Mouse (Mus musculus) stomach, embryonic 16.5 days (tissue): ENCODE data around the gene Psmd1. TPM values are rescaled to one million over a fixed set of nuclear protein-coding genes. Genes with fewer than 3 reads are reported as not detected.

Experiments used
- ATAC-seq: fragments of 200-750 bp; cut with Nextera tagmentation; 2 replicates; pipeline ENCODE4 v1.8.0; 2017; ENCODE audit warnings: moderate number of reproducible peaks, moderate TSS enrichment; ENCODE audit not compliant: insufficient read depth, low FRiP score
- H3K27ac ChIP-seq: fragments of 300-500 bp; sonication (generic); 2 replicates; pipeline ENCODE4 v1.5.1; 2014; ENCODE audit warnings: low read length
- H3K27me3 ChIP-seq: fragments of 300-500 bp; sonication (generic); 2 replicates; pipeline ENCODE4 v1.6.1; 2014; ENCODE audit warnings: low read length, control low read depth, mixed read lengths; ENCODE audit not compliant: control insufficient read depth, insufficient read depth
- H3K36me3 ChIP-seq: fragments of 300-500 bp; sonication (generic); 2 replicates; pipeline ENCODE4 v1.6.1; 2014; ENCODE audit warnings: low read length; ENCODE audit not compliant: control insufficient read depth, insufficient read depth
- H3K4me1 ChIP-seq: fragments of 300-500 bp; sonication (generic); 2 replicates; pipeline ENCODE4 v1.6.1; 2014; ENCODE audit warnings: low read length, control low read depth, mixed read lengths; ENCODE audit not compliant: control insufficient read depth, insufficient read depth
- H3K4me2 ChIP-seq: fragments of 300-500 bp; sonication (generic); 2 replicates; pipeline ENCODE4 v1.6.1; 2014; ENCODE audit warnings: low read depth, low read length, mixed read lengths
- H3K4me3 ChIP-seq: fragments of 300-500 bp; sonication (generic); replicated peaks from 2 replicates; pipeline ENCODE4 v1.5.1; 2014; ENCODE audit warnings: mild to moderate bottlenecking, low read length
- H3K9ac ChIP-seq: fragments of 300-500 bp; sonication (generic); 2 replicates; pipeline ENCODE4 v1.6.1; 2014; ENCODE audit warnings: low read length
- H3K9me3 ChIP-seq: fragments of 300-500 bp; sonication (generic); replicated peaks from 2 replicates; pipeline ENCODE4 v1.6.1; 2016; ENCODE audit warnings: low read length, control low read depth; ENCODE audit not compliant: control insufficient read depth
- WGBS: fragments of 180-500 bp; shearing (Covaris S2); extraction: QIAGEN DNeasy Blood & Tissue Kit; methylation state at CpG from one replicate; pipeline ENCODE4 v1.1.7; 2014; 5-methylcytosine and 5-hydroxymethylcytosine counted together
- polyA plus RNA-seq: library from polyadenylated mRNA; unstranded; fragments of >200 nt; fragmentation: Nextera tagmentation; extraction: Ambion mirVana; gene quantifications from 2 replicates; pipeline ENCODE4 v1.2.1, GENCODE M21; 2015

Gene Psmd1
- polyA plus RNA-seq, 1 experiment from 2014 or later: 150 TPM

DNA sequence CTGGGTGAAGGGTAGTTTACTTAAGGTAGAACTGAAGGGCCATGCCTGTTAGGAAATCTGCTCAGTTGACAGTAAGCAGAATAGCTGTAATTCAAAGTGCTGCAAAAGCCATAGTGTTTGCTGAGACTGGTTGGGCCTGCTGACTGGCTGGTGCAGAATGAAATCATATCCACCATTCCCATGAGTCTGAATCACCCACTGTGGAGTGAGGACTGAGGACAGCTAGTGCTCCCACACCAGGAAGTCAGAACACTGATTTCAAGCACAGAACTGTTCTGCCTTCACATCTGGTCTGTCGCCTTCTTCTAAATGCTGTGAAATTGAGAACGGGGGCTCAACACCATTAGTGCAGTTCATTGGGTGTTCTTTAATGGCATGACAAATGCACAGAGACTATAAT lies 61.8 kb downstream of the Psmd1 start:
- ATAC-seq: no peak

DNA sequence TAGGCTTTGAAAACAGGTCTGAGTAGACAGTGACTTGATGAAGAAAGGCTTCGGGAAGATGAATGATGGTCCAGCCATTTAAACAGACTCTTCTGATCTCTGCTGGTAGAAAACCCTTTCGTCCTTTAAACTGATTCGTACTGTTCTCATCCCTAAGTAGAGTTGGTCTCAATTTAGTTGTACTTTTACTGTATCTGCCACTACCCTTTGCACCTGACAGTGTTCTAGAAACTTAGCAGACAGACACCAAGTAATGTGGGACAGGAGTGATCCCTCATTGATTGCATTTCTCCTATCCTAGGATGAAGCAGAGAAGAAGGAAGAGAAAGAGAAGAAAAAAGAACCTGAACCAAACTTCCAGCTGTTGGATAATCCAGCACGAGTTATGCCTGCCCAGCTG lies 69.2 kb downstream of the Psmd1 start, which contains the start of gene Gm21972:
TSS of gene Gm21972 (plus strand) at position 301 of the 400 bp plus-strand sequence.
- Histone ChIP-seq H3K27me3 (no peaks in the 10 kb centered on the region), H3K4me3 (no peak within 1 kb of the TSS), H3K27ac (no peak within 1 kb of the TSS), H3K4me1 (no peaks in the 10 kb centered on the region), H3K9me3 (no peaks in the 10 kb centered on the region), H3K36me3 (peaks cover 19% of the 10 kb centered on the region), H3K4me2 (no peak within 1 kb of the TSS), H3K9ac (no peak within 1 kb of the TSS)
- WGBS: 94% methylated on average over 4 of the region's 4 CpGs
- no peak for ATAC-seq

More for the DNA sequence above, 61.8 kb downstream of the Psmd1 start:
- Histone ChIP-seq H3K9me3 (no peaks in the 10 kb centered on the region), H3K4me2 (no peak overlapping the region), H3K4me3 (no peak overlapping the region), H3K9ac (no peak overlapping the region), H3K27ac (no peak overlapping the region), H3K4me1 (no peaks in the 10 kb centered on the region), H3K36me3 (peaks cover 23% of the 10 kb centered on the region; the same call in 1 of the 2 replicates), H3K27me3 (no peaks in the 10 kb centered on the region)
- 94% methylated on average over 2 of the region's 2 CpGs for WGBS

DNA sequence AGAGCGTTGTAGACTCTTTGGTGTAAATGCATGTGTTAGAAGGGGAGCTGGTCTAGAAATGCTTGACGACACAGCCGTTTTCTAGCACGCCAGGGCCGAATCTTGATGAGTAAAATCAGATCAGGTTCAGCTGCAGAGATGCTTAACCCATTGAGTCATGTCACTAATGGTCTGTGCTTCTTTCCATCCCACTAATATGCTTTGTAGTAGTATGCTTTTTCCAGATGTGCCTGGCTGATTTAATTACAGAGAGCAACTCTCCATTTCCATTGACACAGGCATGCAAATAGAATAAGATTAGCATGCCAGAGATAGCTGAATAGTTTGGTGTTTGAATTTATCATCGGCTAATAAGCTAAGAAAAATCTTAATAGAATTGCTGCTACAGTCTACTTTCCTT lies 71.1 kb downstream of the Psmd1 start:
- Histone ChIP-seq H3K36me3 (peaks cover 17% of the 10 kb centered on the region), H3K4me2 (no peak overlapping the region), H3K9ac (no peak overlapping the region), H3K4me3 (no peak overlapping the region), H3K4me1 (no peaks in the 10 kb centered on the region), H3K9me3 (no peaks in the 10 kb centered on the region), H3K27ac (no peak overlapping the region), H3K27me3 (no peaks in the 10 kb centered on the region)
- no peak for ATAC-seq
- WGBS: 92% methylated on average over 6 of the region's 6 CpGs

DNA sequence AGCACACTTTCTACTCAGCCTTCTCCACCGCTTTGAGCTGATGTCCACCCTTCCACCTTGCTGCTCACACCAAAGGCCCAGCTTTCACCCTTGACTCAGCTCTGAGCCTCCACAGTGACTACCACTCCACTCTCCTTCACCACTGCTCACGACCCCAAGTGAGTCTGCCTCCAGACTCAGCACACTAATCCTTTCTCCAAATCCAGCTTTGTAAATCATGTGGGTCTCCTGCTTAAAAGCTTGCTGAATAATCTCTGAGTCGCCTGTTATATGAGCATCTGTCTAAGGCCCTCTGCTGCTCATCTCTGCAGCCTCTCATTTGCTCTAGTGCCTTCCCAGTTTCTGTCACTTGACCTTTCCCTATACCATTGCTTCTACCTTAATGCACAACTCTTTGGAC lies 76.9 kb downstream of the Psmd1 start:
- no peaks in the 10 kb centered on the region for H3K4me1 ChIP-seq
- H3K27ac ChIP-seq: no peak overlapping the region
- no peak overlapping the region for H3K9ac ChIP-seq
- no peak overlapping the region for H3K4me2 ChIP-seq
- WGBS: 81% methylated on average over 3 of the region's 3 CpGs
- no peaks in the 10 kb centered on the region for H3K27me3 ChIP-seq
- ATAC-seq: no peak
- peaks cover 14% of the 10 kb centered on the region; the same call in 1 of the 2 replicates for H3K36me3 ChIP-seq
- no peaks in the 10 kb centered on the region for H3K9me3 ChIP-seq
- no peak overlapping the region for H3K4me3 ChIP-seq

DNA sequence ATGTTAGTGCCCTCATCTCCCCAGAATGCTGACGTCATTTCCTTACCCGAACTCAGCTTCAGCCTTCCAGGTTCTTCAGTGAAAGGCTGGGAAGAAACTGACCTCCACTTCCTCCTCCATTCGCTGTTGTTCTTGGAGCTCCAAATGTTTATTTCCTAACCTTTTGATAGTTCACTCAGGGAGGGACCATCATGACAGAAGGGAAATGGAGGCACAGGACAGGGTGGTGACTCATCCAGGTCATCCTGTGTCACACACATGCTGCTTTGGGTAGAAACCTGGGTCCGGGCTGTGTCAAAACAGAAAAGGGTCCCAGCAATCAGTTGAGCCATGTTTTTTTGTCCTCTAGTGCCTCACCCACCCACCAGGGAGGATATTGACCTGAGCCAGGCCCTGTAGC lies 79.0 kb downstream of the Psmd1 start:
- Histone ChIP-seq H3K27ac (no peak overlapping the region), H3K36me3 (0 out of 2 replicates have a peak, but pooled peaks cover 7% of the 10 kb centered on the region), H3K9ac (no peak overlapping the region), H3K27me3 (no peaks in the 10 kb centered on the region), H3K4me1 (no peaks in the 10 kb centered on the region), H3K4me2 (no peak overlapping the region), H3K9me3 (no peaks in the 10 kb centered on the region), H3K4me3 (no peak overlapping the region)
- ATAC-seq: no peak
- WGBS: 81% methylated on average over 4 of the region's 4 CpGs

DNA sequence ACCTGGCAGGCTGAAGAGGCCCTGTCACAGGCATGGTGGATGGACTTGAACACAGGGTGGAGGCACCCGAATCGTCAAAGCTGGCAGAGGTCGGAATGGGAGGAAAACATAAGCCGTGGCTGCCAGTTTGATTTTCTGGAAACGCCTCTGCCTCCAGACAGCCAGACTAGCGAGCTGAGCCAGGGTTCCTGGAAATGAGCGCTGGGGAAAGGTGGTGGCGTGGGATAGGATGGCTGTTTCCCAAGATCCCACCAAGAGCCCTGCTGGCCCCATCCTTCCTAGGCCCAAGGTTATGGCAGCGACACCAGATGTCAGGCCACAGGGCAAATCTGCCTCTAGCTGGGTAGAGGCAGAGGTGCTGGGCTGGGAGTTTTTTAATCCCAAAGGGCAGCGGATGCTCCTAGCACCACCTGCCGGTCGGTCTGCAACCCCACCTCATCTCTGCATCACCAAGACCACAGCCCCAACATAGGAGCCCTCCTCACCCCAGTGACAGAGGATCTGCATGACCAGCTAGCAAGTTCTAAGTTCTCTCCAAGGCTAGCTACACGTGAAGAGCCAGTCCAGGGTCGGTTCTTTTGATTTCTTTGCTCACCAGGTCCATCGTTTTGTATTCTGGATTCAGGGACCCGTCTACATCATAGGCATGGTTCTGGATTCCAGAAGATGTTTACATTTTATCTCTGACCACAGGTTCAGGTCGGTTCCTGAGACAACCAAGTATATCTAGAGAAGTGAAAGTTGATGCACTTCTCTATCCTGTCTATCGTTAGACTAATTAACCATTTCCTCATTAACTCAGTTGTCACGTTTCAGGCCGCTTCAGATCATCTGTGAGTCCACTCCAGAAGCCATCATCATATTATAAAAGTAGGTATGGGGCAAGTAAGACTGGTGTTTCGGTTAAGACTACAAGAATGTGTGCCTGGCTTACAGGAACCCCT lies 80.1 kb downstream of the Psmd1 start:
- WGBS: 76% methylated on average over 21 of the region's 21 CpGs
- Histone ChIP-seq H3K9ac (no peak overlapping the region), H3K27ac (no peak overlapping the region), H3K4me2 (no peak overlapping the region), H3K4me3 (no peak overlapping the region), H3K36me3 (no peaks in the 10 kb centered on the region), H3K9me3 (no peaks in the 10 kb centered on the region), H3K27me3 (no peaks in the 10 kb centered on the region), H3K4me1 (no peaks in the 10 kb centered on the region)
- no peak for ATAC-seq

DNA sequence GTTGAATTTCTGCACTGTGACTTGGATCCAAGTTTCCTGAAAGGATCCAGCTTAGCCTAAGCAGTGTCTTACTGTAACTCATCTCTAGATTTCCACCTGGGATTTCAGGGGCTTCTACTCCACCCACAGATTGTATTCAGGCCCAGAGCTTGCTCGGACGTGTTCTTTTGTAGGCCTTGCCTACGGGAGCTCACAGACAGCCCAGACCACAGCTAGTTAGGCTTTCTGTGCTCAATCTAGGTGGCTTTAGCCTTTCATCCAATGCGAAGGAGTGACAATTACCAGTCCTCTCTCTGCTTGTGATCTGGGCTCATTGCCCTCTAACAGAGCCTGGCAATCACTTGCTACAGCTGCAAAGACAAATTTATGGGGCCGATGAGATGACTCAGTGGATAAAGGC lies 82.1 kb downstream of the Psmd1 start:
- no peaks in the 10 kb centered on the region for H3K9me3 ChIP-seq
- 70% methylated on average over 5 of the region's 5 CpGs for WGBS
- H3K36me3 ChIP-seq: no peaks in the 10 kb centered on the region
- no peak overlapping the region for H3K4me3 ChIP-seq
- H3K27ac ChIP-seq: no peak overlapping the region
- H3K27me3 ChIP-seq: no peaks in the 10 kb centered on the region
- H3K9ac ChIP-seq: no peak overlapping the region
- no peaks in the 10 kb centered on the region for H3K4me1 ChIP-seq
- no peak overlapping the region for H3K4me2 ChIP-seq
- ATAC-seq: no peak

DNA sequence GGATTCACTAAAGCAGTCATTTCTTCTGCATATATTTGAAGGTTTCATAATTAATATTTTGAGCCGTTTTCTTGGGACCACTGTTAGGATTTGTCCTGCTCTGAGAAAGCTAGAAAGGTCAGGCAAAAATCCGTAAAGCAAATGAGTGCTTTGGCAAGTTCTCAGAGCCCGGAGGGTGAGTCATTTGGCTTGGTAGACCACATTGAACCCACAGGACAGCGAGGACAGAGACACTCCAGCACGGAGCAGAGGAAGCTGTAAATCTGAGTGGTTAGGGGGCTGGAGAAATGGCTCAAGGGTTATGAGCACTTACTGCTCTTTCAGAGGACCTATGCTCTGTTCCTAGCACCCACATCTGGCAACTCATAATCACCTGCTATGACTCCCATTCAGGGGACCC lies 83.4 kb downstream of the Psmd1 start:
- Histone ChIP-seq H3K4me2 (no peak overlapping the region), H3K36me3 (no peaks in the 10 kb centered on the region), H3K9me3 (no peaks in the 10 kb centered on the region), H3K9ac (no peak overlapping the region), H3K4me3 (no peak overlapping the region), H3K27ac (no peak overlapping the region), H3K4me1 (no peaks in the 10 kb centered on the region), H3K27me3 (no peaks in the 10 kb centered on the region)
- 59% methylated on average over 5 of the region's 5 CpGs for WGBS
- ATAC-seq: no peak

DNA sequence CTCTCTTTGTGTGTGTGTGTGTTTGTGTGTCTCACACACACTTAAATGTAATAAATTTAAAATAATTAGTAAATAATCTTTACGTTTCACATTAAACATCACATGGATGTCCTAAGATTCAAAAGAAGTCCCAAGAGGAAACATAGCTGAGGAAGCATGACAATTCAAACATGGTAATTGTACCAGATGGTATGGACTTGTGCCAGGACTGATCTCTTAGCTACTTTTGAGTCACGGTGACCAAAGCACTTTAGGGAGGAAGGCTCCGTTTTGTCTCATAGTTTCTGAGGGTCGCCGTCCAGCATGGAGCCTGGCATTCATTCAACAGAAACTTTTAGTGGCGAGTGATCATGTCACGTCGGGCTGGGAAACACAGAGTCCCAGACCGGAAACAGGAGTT lies 84.0 kb downstream of the Psmd1 start:
- ATAC-seq: no peak
- Histone ChIP-seq H3K9ac (no peak overlapping the region), H3K36me3 (no peaks in the 10 kb centered on the region), H3K9me3 (no peaks in the 10 kb centered on the region), H3K4me1 (no peaks in the 10 kb centered on the region), H3K27me3 (no peaks in the 10 kb centered on the region), H3K4me2 (no peak overlapping the region), H3K27ac (no peak overlapping the region), H3K4me3 (no peak overlapping the region)
- WGBS: 80% methylated on average over 9 of the region's 9 CpGs
